Mouse (Mus musculus): ENCODE results near the gene Artn. TPM values are rescaled to one million over a fixed set of nuclear protein-coding genes. Genes with fewer than 3 reads are reported as not detected.

Artn gene
- polyA plus RNA-seq, 1 experiment from 2014 or later = 0.31 TPM

DNA sequence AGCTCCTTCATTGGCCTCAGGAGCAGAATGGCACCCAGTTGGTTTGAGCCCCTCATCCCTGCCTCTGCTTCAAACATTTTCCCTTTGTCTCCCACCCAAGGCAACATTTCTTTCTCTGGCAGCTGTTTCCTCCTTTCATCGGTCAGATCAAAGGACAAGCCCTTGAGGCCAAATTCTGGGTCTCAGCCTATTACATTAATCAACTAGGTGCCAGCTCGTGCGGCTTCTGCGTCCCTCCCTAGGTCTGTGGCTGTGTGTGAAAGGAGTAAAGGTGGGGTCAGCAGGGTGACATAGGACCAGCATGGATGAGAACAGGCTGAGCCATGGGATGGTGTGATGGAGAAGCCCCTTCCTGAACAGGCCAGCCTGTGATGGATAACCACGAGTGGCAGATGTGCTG, 13.8 kb upstream of the Artn start:
- peaks cover 6% of the 10 kb centered on the region for H3K4me1 ChIP-seq
- 35% methylated on average over 5 of the region's 5 CpGs for WGBS

DNA sequence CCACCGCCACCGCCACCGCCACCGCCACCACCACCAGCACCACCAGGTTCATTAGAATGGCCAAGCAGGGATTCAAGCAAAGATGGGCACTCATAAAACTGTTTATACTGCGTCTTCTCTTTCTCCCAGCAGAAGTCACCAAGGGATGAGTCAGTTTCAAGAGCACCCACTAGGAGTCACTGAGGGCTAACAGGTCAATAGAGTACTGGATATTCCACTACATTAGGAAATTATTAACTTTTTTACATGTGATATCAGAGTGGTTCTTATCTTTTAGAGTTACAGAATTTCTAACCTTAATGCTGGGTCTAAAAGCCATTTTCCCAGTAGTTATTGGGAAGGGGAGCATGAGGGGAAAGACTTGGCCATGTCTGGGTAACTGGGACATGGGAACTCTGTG, 7.4 kb upstream of the Artn start:
- ATAC-seq = no peak
- H3K9me3 ChIP-seq (replicated peaks) = no peaks in the 10 kb centered on the region
- 95% methylated on average over 5 of the region's 5 CpGs for WGBS
- no peak overlapping the region for H3K27ac ChIP-seq
- no peak overlapping the region for H3K9ac ChIP-seq
- peaks cover 22% of the 10 kb centered on the region for H3K36me3 ChIP-seq (ENCODE audit: poor library complexity, severe bottlenecking)
- H3K27me3 ChIP-seq = no peaks in the 10 kb centered on the region
- H3K4me1 ChIP-seq = no peaks in the 10 kb centered on the region
- H3K4me3 ChIP-seq = no peak overlapping the region
- no peak overlapping the region for H3K4me2 ChIP-seq

More for the DNA sequence above, 13.8 kb upstream of the Artn start:
- Histone ChIP-seq H3K4me2 (no peak overlapping the region), H3K4me3 (no peak overlapping the region), H3K27ac (no peak overlapping the region), H3K9ac (no peak overlapping the region), H3K36me3 (ENCODE audit: poor library complexity, severe bottlenecking) (peaks cover 16% of the 10 kb centered on the region; the same call in 1 of the 2 replicates), H3K27me3 (no peaks in the 10 kb centered on the region), H3K9me3 (replicated peaks) (no peaks in the 10 kb centered on the region)
- no peak for ATAC-seq

DNA sequence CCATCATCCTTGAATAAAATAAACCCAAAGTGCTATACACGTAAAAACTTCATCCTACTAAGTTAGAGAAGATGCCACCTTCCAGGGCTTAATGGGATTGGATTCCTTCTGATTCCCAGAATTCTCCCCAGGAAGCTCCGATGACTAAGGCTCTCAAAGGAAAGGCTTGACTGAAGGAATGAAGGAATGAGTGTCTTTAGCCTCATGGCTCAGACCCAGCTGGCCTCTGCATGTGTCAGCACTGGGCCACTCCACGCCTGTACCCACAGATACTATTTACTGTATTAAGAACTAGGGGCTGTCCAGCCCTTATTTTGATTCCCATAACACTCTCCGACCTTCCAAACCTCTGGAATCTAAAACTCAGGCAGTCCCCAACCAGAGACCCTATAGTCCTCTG, 4.5 kb upstream of the Artn start:
- 84% methylated on average over 4 of the region's 4 CpGs for WGBS
- Histone ChIP-seq H3K27me3 (peaks cover 15% of the 10 kb centered on the region), H3K4me3 (no peak overlapping the region), H3K4me2 (no peak overlapping the region), H3K27ac (no peak overlapping the region), H3K4me1 (peaks cover 12% of the 10 kb centered on the region), H3K9me3 (replicated peaks) (no peaks in the 10 kb centered on the region), H3K9ac (no peak overlapping the region), H3K36me3 (ENCODE audit: poor library complexity, severe bottlenecking) (peaks cover 11% of the 10 kb centered on the region)
- ATAC-seq = no peak

DNA sequence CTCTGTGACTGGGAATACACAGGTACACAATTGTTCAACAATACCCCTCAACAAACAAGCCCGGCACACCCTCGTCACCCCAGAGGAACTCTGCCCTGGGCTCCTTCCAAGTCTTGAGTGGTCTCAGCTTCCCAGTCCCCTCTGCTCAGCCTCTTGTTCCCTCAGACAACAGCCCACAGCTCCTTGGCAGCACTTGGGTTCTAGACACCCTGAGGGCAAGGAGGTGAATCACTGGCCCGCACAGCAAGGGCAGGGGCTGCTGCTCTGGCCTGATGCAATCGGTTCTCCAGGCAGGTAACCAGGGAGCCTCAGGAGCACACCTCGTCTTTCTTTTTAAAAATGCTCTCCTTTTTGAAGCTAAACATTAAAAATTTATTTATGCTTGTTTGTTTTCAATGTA, 3.7 kb upstream of the Artn start:
- Histone ChIP-seq H3K27me3 (peaks cover 24% of the 10 kb centered on the region), H3K9ac (no peak overlapping the region), H3K4me1 (peaks cover 20% of the 10 kb centered on the region), H3K9me3 (replicated peaks) (no peaks in the 10 kb centered on the region), H3K36me3 (ENCODE audit: poor library complexity, severe bottlenecking) (peaks cover 10% of the 10 kb centered on the region), H3K4me3 (no peak overlapping the region), H3K27ac (no peak overlapping the region), H3K4me2 (no peak overlapping the region)
- no peak for ATAC-seq
- WGBS = 88% methylated on average over 5 of the region's 5 CpGs

DNA sequence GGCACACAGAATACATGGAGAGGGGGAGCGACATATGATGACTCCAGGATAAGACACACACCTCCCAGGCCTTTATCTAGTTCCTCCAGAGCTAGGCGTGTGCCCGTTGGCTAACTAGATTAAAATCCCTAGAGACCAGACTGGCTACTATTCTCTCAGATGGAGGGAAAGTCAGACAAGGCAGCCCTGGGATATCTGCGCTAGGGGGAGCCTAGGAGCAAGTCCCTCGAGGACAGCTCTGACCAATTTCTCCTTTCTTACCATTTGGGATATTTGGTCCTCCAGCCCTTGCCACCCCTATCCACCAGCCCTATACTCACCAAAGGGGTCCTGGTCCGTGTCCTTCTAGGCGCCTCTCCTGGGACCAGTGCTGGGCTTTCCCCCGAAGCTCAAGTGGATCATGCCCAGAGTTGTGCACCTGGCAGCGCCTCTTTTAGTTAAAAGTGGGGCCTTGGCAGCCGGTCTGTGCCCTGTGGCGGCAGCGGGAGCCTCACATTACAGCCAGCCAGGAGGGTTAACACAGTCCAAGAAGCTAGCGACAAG, 793 bp downstream of the Artn start:
- WGBS = 3% methylated on average over 13 of the region's 13 CpGs
- H3K9ac ChIP-seq = peak overlapping the region; percentile 54; the same call in 1 of the 2 replicates
- H3K9me3 ChIP-seq (replicated peaks) = no peaks in the 10 kb centered on the region
- peaks cover 10% of the 10 kb centered on the region; the same call in 1 of the 2 replicates for H3K36me3 ChIP-seq (ENCODE audit: poor library complexity, severe bottlenecking)
- peak; percentile 19; the same call in 1 of the 2 replicates for ATAC-seq
- peaks cover 66% of the 10 kb centered on the region for H3K27me3 ChIP-seq
- peak overlapping the region; percentile 35 for H3K4me3 ChIP-seq
- H3K4me1 ChIP-seq = peaks cover 37% of the 10 kb centered on the region
- no peak overlapping the region for H3K27ac ChIP-seq
- peak overlapping the region; percentile 63 for H3K4me2 ChIP-seq

DNA sequence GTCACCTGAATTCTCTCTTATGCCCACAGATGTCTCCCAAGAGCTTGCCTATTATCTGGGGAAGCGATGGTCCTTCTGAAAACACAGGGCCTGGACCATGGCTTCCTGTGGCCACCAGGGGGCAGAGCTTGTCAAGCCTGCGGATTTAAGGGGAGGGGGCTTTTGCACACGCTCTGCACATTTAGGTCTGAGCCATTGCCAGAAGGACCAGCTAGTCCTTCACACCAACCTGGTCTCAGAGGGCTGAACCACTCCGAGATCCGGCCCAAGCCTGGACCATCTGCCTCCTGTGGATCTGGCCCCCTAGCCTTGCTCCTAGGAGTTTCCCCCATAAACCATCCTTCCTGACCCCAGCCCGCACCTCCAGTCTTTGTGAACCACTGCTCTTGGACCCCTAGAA, 1.3 kb downstream of the Artn start:
- WGBS = 16% methylated on average over 6 of the region's 6 CpGs
- H3K4me1 ChIP-seq = peaks cover 37% of the 10 kb centered on the region
- peak; percentile 33 for ATAC-seq
- H3K27ac ChIP-seq = no peak overlapping the region
- H3K36me3 ChIP-seq (ENCODE audit: poor library complexity, severe bottlenecking) = peaks cover 10% of the 10 kb centered on the region; the same call in 1 of the 2 replicates
- H3K4me3 ChIP-seq = no peak overlapping the region
- H3K9ac ChIP-seq = no peak overlapping the region
- H3K27me3 ChIP-seq = peaks cover 66% of the 10 kb centered on the region
- no peaks in the 10 kb centered on the region for H3K9me3 ChIP-seq (replicated peaks)
- H3K4me2 ChIP-seq = no peak overlapping the region; the same call in 1 of the 2 replicates

DNA sequence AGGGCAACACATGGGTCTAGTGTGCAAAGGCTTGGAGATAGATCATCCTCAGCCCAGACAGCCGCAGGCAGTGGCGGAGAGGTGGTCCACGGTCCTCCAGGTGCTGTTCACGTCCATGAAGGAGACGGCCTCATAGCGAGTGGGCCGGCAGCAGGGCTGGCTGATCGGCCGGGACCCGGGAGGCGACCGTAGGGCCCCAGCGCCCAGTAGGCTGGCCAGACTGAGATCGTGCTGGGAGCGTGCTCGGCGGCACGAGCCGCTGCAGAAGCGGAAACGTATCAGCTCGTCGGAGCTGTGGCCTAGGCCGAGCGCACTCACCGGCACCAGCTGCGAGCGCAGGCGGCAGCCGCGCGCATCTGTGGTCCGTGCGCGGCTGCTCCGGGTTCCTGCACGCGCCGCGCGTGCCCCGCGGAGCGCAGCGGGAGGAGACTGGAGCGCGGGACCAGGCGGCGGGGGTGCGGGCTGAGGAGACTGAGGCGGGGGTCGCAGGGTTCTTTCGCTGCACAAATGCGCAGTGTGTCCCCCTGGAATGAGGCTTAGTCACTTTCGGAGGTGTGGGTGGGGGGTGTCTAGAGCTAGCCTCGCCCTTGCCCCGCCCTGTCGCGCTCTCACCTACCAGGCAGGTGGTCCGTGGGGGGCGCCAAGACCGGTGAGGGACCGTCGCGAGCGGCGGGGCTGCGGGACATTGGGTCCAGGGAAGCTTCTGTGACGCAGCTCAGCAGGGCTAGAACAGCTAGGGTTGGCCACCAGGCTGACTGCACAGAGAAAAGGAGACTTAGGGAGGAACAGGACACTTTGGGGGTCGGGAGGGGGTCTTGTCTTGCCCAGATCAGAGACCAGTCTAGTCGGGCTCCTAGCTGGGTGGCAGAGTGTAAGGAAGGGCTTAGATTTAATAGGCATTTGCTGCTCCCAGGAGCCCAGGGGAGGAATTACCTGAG, 2.7 kb downstream of the Artn start:
- under 1% methylated on average over 71 of the region's 71 CpGs for WGBS
- no peaks in the 10 kb centered on the region for H3K9me3 ChIP-seq (replicated peaks)

DNA sequence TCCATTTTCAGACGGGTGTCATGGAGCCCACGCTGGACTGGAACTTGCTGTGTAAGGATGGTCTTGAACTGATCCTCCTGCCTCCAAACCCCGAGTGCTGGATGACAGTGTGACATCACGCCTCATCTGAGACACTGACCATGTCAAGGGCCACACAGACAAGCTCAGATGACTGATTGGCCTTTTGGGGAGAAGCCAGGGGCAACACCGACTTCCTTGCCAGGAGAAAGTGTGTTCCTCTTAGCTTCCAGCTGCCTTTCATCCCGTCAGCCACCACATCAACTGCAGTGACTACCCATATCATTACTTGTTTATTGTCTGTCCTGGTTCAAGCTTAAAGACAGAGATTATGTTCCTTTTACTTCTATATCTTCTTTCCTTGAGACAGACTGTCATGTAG, 4.6 kb downstream of the Artn start:
- ATAC-seq = no peak
- 74% methylated on average over 4 of the region's 6 CpGs for WGBS
- H3K9me3 ChIP-seq (replicated peaks) = no peaks in the 10 kb centered on the region
- H3K4me3 ChIP-seq = no peak overlapping the region
- H3K4me2 ChIP-seq = no peak overlapping the region
- H3K27ac ChIP-seq = no peak overlapping the region
- H3K4me1 ChIP-seq = peaks cover 34% of the 10 kb centered on the region
- H3K27me3 ChIP-seq = peaks cover 63% of the 10 kb centered on the region
- no peak overlapping the region for H3K9ac ChIP-seq
- no peaks in the 10 kb centered on the region for H3K36me3 ChIP-seq (ENCODE audit: poor library complexity, severe bottlenecking)

More for the DNA sequence above, 2.7 kb downstream of the Artn start:
- peak overlapping the region; percentile 85 for H3K4me2 ChIP-seq
- peaks cover 70% of the 10 kb centered on the region for H3K27me3 ChIP-seq
- H3K9ac ChIP-seq = peak overlapping the region; percentile 67
- peak overlapping the region; percentile 47 for H3K4me3 ChIP-seq
- H3K27ac ChIP-seq = no peak overlapping the region
- no peaks in the 10 kb centered on the region for H3K36me3 ChIP-seq (ENCODE audit: poor library complexity, severe bottlenecking)
- H3K4me1 ChIP-seq = peaks cover 37% of the 10 kb centered on the region
- ATAC-seq = peak; percentile 67

DNA sequence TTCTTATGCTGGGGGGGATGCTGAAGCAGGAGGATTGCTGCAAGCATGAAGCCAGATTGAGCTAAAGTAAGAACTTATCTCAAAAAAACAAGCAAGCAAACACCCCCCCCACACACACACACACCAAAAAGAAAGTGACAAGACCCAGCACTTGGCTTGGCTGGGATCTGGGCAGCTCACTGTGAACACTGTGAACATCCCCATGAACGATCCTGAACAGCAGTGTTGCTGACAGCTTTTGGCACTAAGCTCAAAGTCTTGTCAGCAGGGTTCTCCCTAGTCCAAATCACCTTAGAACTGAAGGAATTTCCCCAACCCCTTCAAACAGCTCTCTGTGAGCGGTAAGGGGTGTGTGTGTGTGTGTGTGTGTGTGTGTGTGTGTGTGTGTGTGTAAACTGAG, 6.1 kb downstream of the Artn start:
- no peaks in the 10 kb centered on the region for H3K9me3 ChIP-seq (replicated peaks)
- H3K27ac ChIP-seq = no peak overlapping the region
- 48% methylated on average over 2 of the region's 2 CpGs for whole genome bisulfite sequencing
- no peak overlapping the region for H3K4me3 ChIP-seq
- peaks cover 49% of the 10 kb centered on the region for H3K27me3 ChIP-seq
- peaks cover 19% of the 10 kb centered on the region for H3K4me1 ChIP-seq
- H3K36me3 ChIP-seq (ENCODE audit: poor library complexity, severe bottlenecking) = no peaks in the 10 kb centered on the region
- no peak overlapping the region for H3K4me2 ChIP-seq
- ATAC-seq = no peak
- no peak overlapping the region for H3K9ac ChIP-seq

DNA sequence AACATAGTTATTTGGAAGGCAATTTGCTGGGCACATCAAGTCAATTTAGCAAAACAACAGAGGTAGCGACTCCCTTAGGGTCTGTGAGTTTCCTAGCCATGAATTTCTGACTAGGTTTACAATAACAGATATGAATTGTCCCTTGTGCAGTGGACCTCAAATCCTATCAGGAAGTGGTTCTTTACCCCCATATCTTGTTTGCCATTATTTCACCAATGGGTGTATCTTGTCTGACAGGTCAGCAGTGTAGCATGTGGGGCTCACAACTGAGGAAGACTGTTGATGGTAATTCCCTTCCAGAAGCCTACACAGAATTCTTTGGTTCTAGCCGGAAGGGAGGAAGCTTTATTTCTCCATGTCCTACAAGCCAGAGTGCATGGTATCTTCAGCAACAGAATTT, 8.2 kb downstream of the Artn start:
- ATAC-seq = no peak
- peaks cover 28% of the 10 kb centered on the region for H3K27me3 ChIP-seq
- no peaks in the 10 kb centered on the region for H3K9me3 ChIP-seq (replicated peaks)
- no peaks in the 10 kb centered on the region for H3K36me3 ChIP-seq (ENCODE audit: poor library complexity, severe bottlenecking)
- peaks cover under 1% of the 10 kb centered on the region for H3K4me1 ChIP-seq
- 90% methylated on average over 2 of the region's 2 CpGs for WGBS
- H3K4me3 ChIP-seq = no peak overlapping the region
- H3K9ac ChIP-seq = no peak overlapping the region
- H3K27ac ChIP-seq = no peak overlapping the region
- H3K4me2 ChIP-seq = no peak overlapping the region

DNA sequence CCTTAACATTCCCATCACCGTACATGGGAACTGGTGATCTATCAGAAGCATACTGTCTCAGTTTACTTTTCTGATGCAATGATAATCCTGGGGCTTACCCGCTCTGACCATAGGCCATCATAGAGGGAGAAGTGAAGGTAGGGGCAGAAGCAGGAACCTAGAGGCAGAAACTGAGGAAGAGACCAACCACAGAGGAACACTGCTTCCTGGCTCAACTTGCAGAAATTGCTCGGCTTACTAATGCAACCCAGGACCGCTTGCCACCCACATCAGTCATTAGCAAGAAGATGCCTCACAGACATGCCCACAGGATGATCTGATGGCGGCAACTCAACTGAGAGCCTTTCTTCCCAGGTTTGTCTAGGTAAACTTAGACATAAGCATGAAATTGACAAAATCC, 10.8 kb downstream of the Artn start:
- no peak overlapping the region for H3K27ac ChIP-seq
- H3K9me3 ChIP-seq (replicated peaks) = no peaks in the 10 kb centered on the region
- no peak overlapping the region for H3K4me2 ChIP-seq
- H3K4me1 ChIP-seq = peaks cover 14% of the 10 kb centered on the region
- ATAC-seq = no peak
- no peak overlapping the region for H3K9ac ChIP-seq
- WGBS = 92% methylated on average over 5 of the region's 5 CpGs
- H3K27me3 ChIP-seq = peaks cover 5% of the 10 kb centered on the region; the same call in 1 of the 2 replicates
- H3K4me3 ChIP-seq = no peak overlapping the region
- no peaks in the 10 kb centered on the region for H3K36me3 ChIP-seq (ENCODE audit: poor library complexity, severe bottlenecking)

DNA sequence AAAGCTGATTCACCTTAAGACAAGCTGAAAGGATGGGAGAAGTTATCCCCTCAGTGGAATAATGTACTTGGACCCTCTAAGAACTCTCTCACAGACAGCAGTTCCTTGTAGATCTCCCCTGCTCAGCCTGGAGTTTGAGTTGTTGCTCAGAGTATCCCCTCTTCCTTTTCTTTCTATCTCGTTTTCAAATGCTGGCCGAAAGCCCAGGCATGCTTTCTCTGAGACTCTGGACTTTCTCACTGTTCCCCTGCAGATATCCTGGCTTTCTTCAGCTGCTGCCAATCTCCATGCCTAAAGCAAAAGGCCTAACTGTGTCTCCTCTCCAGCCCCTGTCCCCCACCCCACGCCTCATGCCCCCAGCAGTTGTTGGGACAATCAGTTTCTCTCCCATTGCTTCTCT, 11.3 kb downstream of the Artn start:
- Histone ChIP-seq H3K36me3 (ENCODE audit: poor library complexity, severe bottlenecking) (no peaks in the 10 kb centered on the region), H3K9ac (no peak overlapping the region), H3K4me3 (no peak overlapping the region), H3K4me1 (peaks cover 19% of the 10 kb centered on the region), H3K27me3 (peaks cover 5% of the 10 kb centered on the region; the same call in 1 of the 2 replicates), H3K27ac (no peak overlapping the region), H3K4me2 (no peak overlapping the region), H3K9me3 (replicated peaks) (no peaks in the 10 kb centered on the region)
- no peak for ATAC-seq
- 64% methylated on average over 3 of the region's 3 CpGs for WGBS
